Mouse (Mus musculus) lung, embryonic 14.5 days (tissue): ENCODE results near the gene Ppp2ca. TPM values are rescaled to one million over a fixed set of nuclear protein-coding genes. Genes with fewer than 3 reads are reported as not detected.
"Not testable (repeated sequence)": the region's sequence is repeated elsewhere in the genome, so short reads cannot be mapped to it uniquely, and the experiment has no call there.

Experiments
- ATAC-seq: fragments of 200-750 bp; cut with Nextera tagmentation; 2 replicates; pipeline ENCODE4 v1.8.0; 2017; ENCODE audit warnings: mild to moderate bottlenecking, moderate TSS enrichment, moderate library complexity; ENCODE audit not compliant: insufficient read depth
- DNase-seq: peaks from one replicate; pipeline ENCODE4 v3.0.0-alpha.2; 2015
- H3K27ac ChIP-seq: fragments of 300-500 bp; sonication (generic); 2 replicates; pipeline ENCODE4 v1.5.1; 2014; ENCODE audit warnings: low read depth, mild to moderate bottlenecking, moderate library complexity
- H3K27me3 ChIP-seq: fragments of 300-500 bp; sonication (generic); 2 replicates; pipeline ENCODE4 v1.6.1; 2014; ENCODE audit warnings: low read length, control low read depth; ENCODE audit not compliant: insufficient read depth
- H3K36me3 ChIP-seq: fragments of 300-500 bp; sonication (generic); 2 replicates; pipeline ENCODE4 v1.6.1; 2014; ENCODE audit warnings: control low read depth; ENCODE audit not compliant: insufficient read depth
- H3K4me1 ChIP-seq: fragments of 300-500 bp; sonication (generic); 2 replicates; pipeline ENCODE4 v1.6.1; 2014; ENCODE audit warnings: antibody characterized with exemption, control low read depth; ENCODE audit not compliant: insufficient read depth
- H3K4me2 ChIP-seq: fragments of 300-500 bp; sonication (generic); 2 replicates; pipeline ENCODE4 v1.6.1; 2014; ENCODE audit warnings: mild to moderate bottlenecking
- H3K4me3 ChIP-seq: fragments of 300-500 bp; sonication (generic); 2 replicates; pipeline ENCODE4 v1.5.1; 2014; ENCODE audit warnings: low read depth, low read length
- H3K9ac ChIP-seq: fragments of 300-500 bp; sonication (generic); 2 replicates; pipeline ENCODE4 v1.6.1; 2014
- H3K9me3 ChIP-seq: fragments of 300-500 bp; sonication (generic); 2 replicates; pipeline ENCODE4 v1.6.1; 2016; ENCODE audit warnings: low read depth, low read length, control low read depth
- CTCF ChIP-seq: IDR thresholded peaks from 2 replicates; pipeline ENCODE4 v1.5.1; 2016; ENCODE audit warnings: antibody characterized with exemption, low read depth
- WGBS: fragments of 180-500 bp; shearing (Covaris S2); extraction: QIAGEN DNeasy Blood & Tissue Kit; methylation state at CpG from one replicate; pipeline ENCODE4 v1.1.7; 2014; 5-methylcytosine and 5-hydroxymethylcytosine counted together
- polyA plus RNA-seq: library from polyadenylated mRNA; unstranded; fragments of >200 nt; fragmentation: Nextera tagmentation; extraction: Ambion mirVana; gene quantifications from 2 replicates; pipeline ENCODE4 v1.2.1, GENCODE M21; 2014

The Ppp2ca gene
- polyA plus RNA-seq, 1 experiment from 2014 or later, result 95.3 TPM

GRCm38 (mm10) chr11:52120415-52120814 is 21.9 kb downstream of the Ppp2ca start:
- not testable (repeated sequence) for H3K4me2 ChIP-seq, H3K9me3 ChIP-seq, H3K4me3 ChIP-seq, H3K27me3 ChIP-seq, ATAC-seq, H3K27ac ChIP-seq, DNase-seq, H3K4me1 ChIP-seq, H3K9ac ChIP-seq
- peaks cover 96% of the 10 kb centered on the region for H3K36me3 ChIP-seq
- TF ChIP-seq CTCF, result peak; percentile 51

- WGBS, result 90% methylated on average over 6 of the region's 6 CpGs
- 0 out of 2 replicates have a peak, but pooled peaks cover 2% of the 10 kb centered on the region for H3K4me1 ChIP-seq
- H3K27ac ChIP-seq, result no peak overlapping the region
- H3K36me3 ChIP-seq, result peaks cover 87% of the 10 kb centered on the region
- DNase-seq (no peak), ATAC-seq (no peak)
- no peak overlapping the region for H3K9ac ChIP-seq
- no peak for TF ChIP-seq CTCF
- no peak overlapping the region for H3K4me3 ChIP-seq
- H3K27me3 ChIP-seq, result no peaks in the 10 kb centered on the region
- H3K4me2 ChIP-seq, result no peak overlapping the region
- H3K9me3 ChIP-seq, result 0 out of 2 replicates have a peak, but pooled peaks cover 3% of the 10 kb centered on the region
These were observed 23.6 kb downstream of the Ppp2ca start for GRCm38 (mm10) chr11:52122045-52122444.

- TF ChIP-seq CTCF, result no peak
- no peak for DNase-seq
- Histone ChIP-seq H3K9ac (no peak overlapping the region), H3K36me3 (peaks cover 66% of the 10 kb centered on the region), H3K9me3 (0 out of 2 replicates have a peak, but pooled peaks cover 3% of the 10 kb centered on the region), H3K27ac (no peak overlapping the region), H3K4me3 (no peak overlapping the region), H3K27me3 (no peaks in the 10 kb centered on the region), H3K4me2 (no peak overlapping the region), H3K4me1 (0 out of 2 replicates have a peak, but pooled peaks cover 2% of the 10 kb centered on the region)
- no peak for ATAC-seq
- 87% methylated on average over 4 of the region's 4 CpGs for WGBS
These were observed 26.0 kb downstream of the Ppp2ca start for GRCm38 (mm10) chr11:52124468-52124867.

- Histone ChIP-seq H3K4me2 (no peak overlapping the region), H3K4me3 (no peak overlapping the region), H3K27ac (no peak overlapping the region), H3K36me3 (peaks cover 40% of the 10 kb centered on the region), H3K9me3 (no peaks in the 10 kb centered on the region), H3K4me1 (0 out of 2 replicates have a peak, but pooled peaks cover 2% of the 10 kb centered on the region), H3K27me3 (no peaks in the 10 kb centered on the region), H3K9ac (no peak overlapping the region)
- no peak for TF ChIP-seq CTCF
- 53% methylated on average over 3 of the region's 3 CpGs for WGBS
- no peak for DNase-seq
- ATAC-seq, result no peak
These were observed 28.7 kb downstream of the Ppp2ca start for GRCm38 (mm10) chr11:52127169-52127568.

- WGBS, result 60% methylated on average over 5 of the region's 5 CpGs
- TF ChIP-seq CTCF, result no peak
- ATAC-seq (no peak), DNase-seq (no peak)
- no peak overlapping the region for H3K27ac ChIP-seq
- no peaks in the 10 kb centered on the region for H3K9me3 ChIP-seq
- no peak overlapping the region for H3K4me3 ChIP-seq
- no peak overlapping the region for H3K4me2 ChIP-seq
- H3K9ac ChIP-seq, result no peak overlapping the region
- no peaks in the 10 kb centered on the region for H3K27me3 ChIP-seq
- H3K4me1 ChIP-seq, result 0 out of 2 replicates have a peak, but pooled peaks cover 2% of the 10 kb centered on the region
- peaks cover 35% of the 10 kb centered on the region for H3K36me3 ChIP-seq
These were observed 29.3 kb downstream of the Ppp2ca start for GRCm38 (mm10) chr11:52127760-52128159.

GRCm38 (mm10) chr11:52128316-52129061 is 30.0 kb downstream of the Ppp2ca start:
- no peak overlapping the region for H3K4me2 ChIP-seq
- DNase-seq (no peak), ATAC-seq (no peak)
- H3K4me1 ChIP-seq, result 0 out of 2 replicates have a peak, but pooled peaks cover 2% of the 10 kb centered on the region
- no peak overlapping the region for H3K9ac ChIP-seq
- H3K36me3 ChIP-seq, result peaks cover 28% of the 10 kb centered on the region
- no peaks in the 10 kb centered on the region for H3K9me3 ChIP-seq
- no peak overlapping the region for H3K27ac ChIP-seq
- no peak overlapping the region for H3K4me3 ChIP-seq
- H3K27me3 ChIP-seq, result no peaks in the 10 kb centered on the region
- WGBS, result 55% methylated on average over 5 of the region's 5 CpGs
- TF ChIP-seq CTCF, result no peak

GRCm38 (mm10) chr11:52129171-52129570 is 30.7 kb downstream of the Ppp2ca start:
- peak; percentile 26; the same call in 1 of the 2 replicates for TF ChIP-seq CTCF
- Histone ChIP-seq H3K9me3 (no peaks in the 10 kb centered on the region), H3K9ac (no peak overlapping the region), H3K4me3 (no peak overlapping the region), H3K27me3 (no peaks in the 10 kb centered on the region), H3K4me1 (0 out of 2 replicates have a peak, but pooled peaks cover 2% of the 10 kb centered on the region), H3K4me2 (no peak overlapping the region), H3K36me3 (peaks cover 22% of the 10 kb centered on the region), H3K27ac (peak overlapping the region; percentile 26; the same call in 1 of the 2 replicates)
- 27% methylated on average over 3 of the region's 3 CpGs for WGBS
- ATAC-seq (peak; percentile 15; the same call in 1 of the 2 replicates), DNase-seq (peak; percentile 39)
